Mouse (Mus musculus) cerebellum, adult 9-11 months (tissue): ENCODE measurements around the gene Rpl23.

Source experiments
- DNase-seq: peaks from one replicate; pipeline ENCODE4 v3.0.0; 2022

The Rpl23 gene

GRCm38 (mm10) chr11:97813085-97813484, 30.8 kb upstream of the Rpl23 start:
- DNase-seq = no peak

- no peak for DNase-seq
Measured at GRCm38 (mm10) chr11:97812491-97812921, 30.3 kb upstream of the Rpl23 start.

- DNase-seq = peak; percentile 50
Measured at GRCm38 (mm10) chr11:97811569-97812362, 29.5 kb upstream of the Rpl23 start.

- no peak for DNase-seq
Measured at GRCm38 (mm10) chr11:97810970-97811369, 28.7 kb upstream of the Rpl23 start.

- DNase-seq = peak; percentile 54
Measured at GRCm38 (mm10) chr11:97810356-97810755, 28.1 kb upstream of the Rpl23 start.

- peak; percentile 58 for DNase-seq
Measured at GRCm38 (mm10) chr11:97809235-97810121, 27.2 kb upstream of the Rpl23 start.

- peak; percentile 82 for DNase-seq
Measured at GRCm38 (mm10) chr11:97808621-97809234, 26.5 kb upstream of the Rpl23 start.

GRCm38 (mm10) chr11:97808093-97808492, 25.9 kb upstream of the Rpl23 start:
- DNase-seq = peak; percentile 56

- no peak for DNase-seq
Measured at GRCm38 (mm10) chr11:97807626-97808025, 25.4 kb upstream of the Rpl23 start.

- DNase-seq = no peak
Measured at GRCm38 (mm10) chr11:97806613-97806964, 24.4 kb upstream of the Rpl23 start.

- peak; percentile 62 for DNase-seq
Measured at GRCm38 (mm10) chr11:97805662-97806612, 23.7 kb upstream of the Rpl23 start.

- peak; percentile 64 for DNase-seq
Measured at GRCm38 (mm10) chr11:97804841-97805661, 22.8 kb upstream of the Rpl23 start.

- DNase-seq = no peak
Measured at GRCm38 (mm10) chr11:97803847-97804246, 21.6 kb upstream of the Rpl23 start.

GRCm38 (mm10) chr11:97802495-97802894, 20.3 kb upstream of the Rpl23 start:
- DNase-seq = no peak

GRCm38 (mm10) chr11:97802194-97802470, 19.9 kb upstream of the Rpl23 start:
- no peak for DNase-seq

- peak; percentile 77 for DNase-seq
Measured at GRCm38 (mm10) chr11:97801409-97802193, 19.4 kb upstream of the Rpl23 start.

GRCm38 (mm10) chr11:97800691-97801408, 18.6 kb upstream of the Rpl23 start:
- DNase-seq = peak; percentile 77

GRCm38 (mm10) chr11:97799994-97800690, 17.9 kb upstream of the Rpl23 start:
- peak; percentile 78 for DNase-seq
